Mouse (Mus musculus) lung, postnatal 0 days (tissue): ENCODE results near the gene Vmn1r229. TPM values are rescaled to one million over a fixed set of nuclear protein-coding genes. Genes with fewer than 3 reads are reported as not detected.

ENCODE experiments used
- ATAC-seq: fragments of 200-750 bp; cut with Nextera tagmentation; 2 replicates; pipeline ENCODE4 v1.8.0; 2017; ENCODE audit warnings: moderate library complexity
- DNase-seq: peaks from one replicate; pipeline ENCODE4 v3.0.0-alpha.2; 2016; ENCODE audit warnings: low spot score
- H3K27ac ChIP-seq: fragments of 300-500 bp; sonication (generic); 2 replicates; pipeline ENCODE4 v1.5.1; 2014; ENCODE audit warnings: antibody characterized with exemption, mild to moderate bottlenecking, low read length, mixed read lengths
- H3K27me3 ChIP-seq: fragments of 300-500 bp; sonication (generic); replicated peaks from 2 replicates; pipeline ENCODE4 v1.6.1; 2014; ENCODE audit warnings: low read length, mixed read lengths; ENCODE audit not compliant: insufficient read depth
- H3K36me3 ChIP-seq: fragments of 300-500 bp; sonication (generic); 2 replicates; pipeline ENCODE4 v1.6.1; 2014; ENCODE audit warnings: low read length, mixed read lengths; ENCODE audit not compliant: insufficient read depth
- H3K4me1 ChIP-seq: fragments of 300-500 bp; sonication (generic); 2 replicates; pipeline ENCODE4 v1.6.1; 2014; ENCODE audit warnings: antibody characterized with exemption, low read depth, low read length, mixed read lengths; ENCODE audit not compliant: insufficient read depth
- H3K4me2 ChIP-seq: fragments of 300-500 bp; sonication (generic); replicated peaks from 2 replicates; pipeline ENCODE4 v1.6.1; 2014; ENCODE audit warnings: low read depth, mild to moderate bottlenecking, low read length, moderate library complexity, mixed read lengths
- H3K4me3 ChIP-seq: fragments of 300-500 bp; sonication (generic); 2 replicates; pipeline ENCODE4 v1.5.1; 2014; ENCODE audit warnings: low read depth, low read length
- H3K9ac ChIP-seq: fragments of 300-500 bp; sonication (generic); replicated peaks from 2 replicates; pipeline ENCODE4 v1.6.1; 2014; ENCODE audit warnings: low read depth, mild to moderate bottlenecking
- H3K9me3 ChIP-seq: fragments of 300-500 bp; sonication (generic); 2 replicates; pipeline ENCODE4 v1.6.1; 2016; ENCODE audit warnings: low read length, mixed read lengths
- CTCF ChIP-seq: IDR thresholded peaks from 2 replicates; pipeline ENCODE4 v1.5.1; 2016; ENCODE audit warnings: antibody characterized with exemption, mild to moderate bottlenecking
- EP300 ChIP-seq: IDR thresholded peaks from 2 replicates; pipeline ENCODE4 v1.6.1; 2016; ENCODE audit warnings: antibody characterized with exemption, mild to moderate bottlenecking, control low read depth
- WGBS: fragments of 180-500 bp; shearing (Covaris S2); extraction: QIAGEN DNeasy Blood & Tissue Kit; methylation state at CpG from one replicate; pipeline ENCODE4 v1.1.7; 2014; 5-methylcytosine and 5-hydroxymethylcytosine counted together
- polyA plus RNA-seq: library from polyadenylated mRNA; unstranded; fragments of >200 nt; fragmentation: Nextera tagmentation; extraction: Ambion mirVana; gene quantifications from 2 replicates; pipeline ENCODE4 v1.2.1, GENCODE M21; 2015

Gene Vmn1r229
- polyA plus RNA-seq, result not detected in 2 replicates

- Histone ChIP-seq H3K27ac (no peak within 1 kb of the TSS), H3K27me3 (no peaks in the 10 kb centered on the region), H3K4me1 (no peaks in the 10 kb centered on the region), H3K4me3 (no peak within 1 kb of the TSS), H3K36me3 (no peaks in the 10 kb centered on the region), H3K4me2 (no peak within 1 kb of the TSS), H3K9ac (no peak within 1 kb of the TSS), H3K9me3 (no peaks in the 10 kb centered on the region; the same call in 1 of the 2 replicates)
- no peak for DNase-seq
- 41% methylated on average over 1 of the region's 1 CpGs for WGBS
- no peak for TF ChIP-seq EP300
- TF ChIP-seq CTCF, result no peak
- no peak for ATAC-seq
Measured at GRCm38 (mm10) chr17:20811255-20811654, at the start of gene Vmn1r229. TSS of gene Vmn1r229 (plus strand) at chr17:20811555.

- Histone ChIP-seq H3K4me3 (no peak within 1 kb of the TSS), H3K36me3 (no peaks in the 10 kb centered on the region), H3K9me3 (no peaks in the 10 kb centered on the region), H3K4me2 (no peak within 1 kb of the TSS), H3K9ac (no peak within 1 kb of the TSS), H3K27me3 (no peaks in the 10 kb centered on the region), H3K27ac (no peak within 1 kb of the TSS), H3K4me1 (no peaks in the 10 kb centered on the region)
- ATAC-seq (no peak), DNase-seq (no peak)
- TF ChIP-seq CTCF (no peak), EP300 (no peak)
Measured at GRCm38 (mm10) chr17:20786057-20786456, 25.3 kb upstream of the Vmn1r229 start, which contains the start of gene Vmn1r228. TSS of gene Vmn1r228 (minus strand) at chr17:20786157.

- Histone ChIP-seq H3K36me3 (no peaks in the 10 kb centered on the region), H3K4me1 (no peaks in the 10 kb centered on the region), H3K27me3 (no peaks in the 10 kb centered on the region), H3K4me3 (no peak within 1 kb of the TSS), H3K9me3 (no peaks in the 10 kb centered on the region), H3K4me2 (no peak within 1 kb of the TSS), H3K27ac (no peak within 1 kb of the TSS), H3K9ac (no peak within 1 kb of the TSS)
- DNase-seq (no peak), ATAC-seq (no peak)
- WGBS, result 10% methylated on average over 1 of the region's 1 CpGs
- TF ChIP-seq CTCF, result no peak
- no peak for TF ChIP-seq EP300
Measured at GRCm38 (mm10) chr17:20840144-20840543, 28.8 kb downstream of the Vmn1r229 start, which contains the start of gene Vmn1r230. TSS of gene Vmn1r230 (plus strand) at chr17:20840444.

Other genes starting within 250 kb of the Vmn1r229 start
- gene Vmn2r109, start 246.8 kb upstream of the Vmn1r229 start, polyA plus RNA-seq, result not detected in 2 replicates
- gene Vmn2r110, start 215.1 kb upstream of the Vmn1r229 start, polyA plus RNA-seq, result not detected in 2 replicates
- gene Fpr-rs3, start 186.7 kb upstream of the Vmn1r229 start, polyA plus RNA-seq, result not detected in 2 replicates
- gene Vmn1r226, start 128.7 kb upstream of the Vmn1r229 start, polyA plus RNA-seq, result not detected in 2 replicates
- gene Vmn1r227, start 81.7 kb upstream of the Vmn1r229 start, polyA plus RNA-seq, result not detected in 2 replicates
- not detected in 2 replicates for gene Vmn1r228, start 25.4 kb upstream of the Vmn1r229 start, polyA plus RNA-seq
- not detected in 2 replicates for gene Vmn1r230, start 28.9 kb downstream of the Vmn1r229 start, polyA plus RNA-seq
- gene Vmn1r231, start 93.5 kb downstream of the Vmn1r229 start, polyA plus RNA-seq, result not detected in 2 replicates
- not detected in 2 replicates for gene Vmn1r232, start 108.2 kb downstream of the Vmn1r229 start, polyA plus RNA-seq
- 208 and 221 TPM in 2 replicates for gene Ppp2r1a, start 133.8 kb downstream of the Vmn1r229 start, polyA plus RNA-seq
- gene Vmn1r233, start 184.9 kb downstream of the Vmn1r229 start, polyA plus RNA-seq, result not detected in 2 replicates
- 7.7 and 8.8 TPM in 2 replicates for gene Zfp160, start 197.3 kb downstream of the Vmn1r229 start, polyA plus RNA-seq